Mouse (Mus musculus) MEL-GATA-1-ER (cell line): ENCODE measurements around the gene Clrn2.

Source experiments
- DNase-seq: peaks from one replicate; pipeline ENCODE4 v3.0.0-alpha.2; 2012; ENCODE audit warnings: low read depth; ENCODE audit errors: extremely low read depth

The Clrn2 gene

DNA sequence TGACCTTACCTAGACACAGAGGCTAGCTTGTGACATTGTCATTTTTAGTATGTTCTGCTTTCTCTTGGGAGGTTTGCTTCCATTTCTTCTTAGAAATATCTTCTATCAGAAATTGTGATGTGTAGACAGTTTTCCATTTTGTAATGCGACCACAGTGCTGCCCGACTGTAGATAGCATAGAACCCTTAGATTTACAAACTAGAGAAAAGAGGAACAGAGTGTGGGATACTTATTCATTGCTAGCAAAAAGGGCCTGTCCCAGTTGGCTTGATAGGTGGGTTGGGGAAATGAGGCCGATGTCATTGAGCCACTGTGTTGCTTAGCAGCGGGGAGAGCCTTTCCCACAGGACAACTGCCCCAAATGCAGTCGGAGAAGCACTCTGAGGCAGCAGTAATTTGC, 44.0 kb downstream of the Clrn2 start:
- peak; percentile 67 for DNase-seq

DNA sequence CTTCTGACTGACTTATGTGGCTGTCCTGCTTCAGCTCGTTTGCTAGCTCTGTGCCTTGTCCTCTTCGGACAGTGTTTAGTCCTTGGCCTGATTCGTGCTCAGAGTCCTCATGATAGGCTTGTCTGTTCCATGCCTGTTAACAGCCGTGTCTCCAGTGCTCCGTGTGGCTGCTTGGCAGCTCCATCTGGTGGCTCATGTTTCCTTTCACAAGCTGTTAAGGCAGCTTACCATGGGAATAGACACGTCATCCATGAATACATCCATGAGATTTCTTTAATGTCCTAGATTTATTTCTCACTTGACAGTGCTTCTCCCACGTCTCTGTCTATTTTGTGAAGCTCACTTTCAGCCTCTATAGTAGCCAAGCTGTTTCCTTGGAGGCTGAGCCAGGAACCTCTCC, 56.5 kb downstream of the Clrn2 start:
- DNase-seq: no peak

DNA sequence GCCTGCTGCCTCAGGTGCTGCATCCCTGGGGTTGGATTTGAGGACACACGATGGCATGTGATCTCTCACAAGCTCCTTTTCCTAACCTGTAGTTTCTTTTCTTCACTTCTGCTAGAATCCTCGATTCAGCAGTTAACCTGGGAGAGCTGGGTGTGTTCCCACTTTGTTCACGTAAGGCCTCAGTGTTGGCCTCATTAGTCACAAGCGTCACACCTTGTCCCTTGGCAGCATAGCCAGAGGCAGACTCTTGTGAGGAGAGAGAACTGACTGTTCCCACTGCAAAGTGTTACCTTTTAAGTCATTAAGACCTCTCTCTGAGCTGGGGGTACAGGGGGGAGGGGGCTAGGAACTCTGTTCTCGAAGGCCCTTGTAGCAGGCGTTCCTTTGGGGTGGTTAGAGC, 59.4 kb downstream of the Clrn2 start:
- no peak for DNase-seq

DNA sequence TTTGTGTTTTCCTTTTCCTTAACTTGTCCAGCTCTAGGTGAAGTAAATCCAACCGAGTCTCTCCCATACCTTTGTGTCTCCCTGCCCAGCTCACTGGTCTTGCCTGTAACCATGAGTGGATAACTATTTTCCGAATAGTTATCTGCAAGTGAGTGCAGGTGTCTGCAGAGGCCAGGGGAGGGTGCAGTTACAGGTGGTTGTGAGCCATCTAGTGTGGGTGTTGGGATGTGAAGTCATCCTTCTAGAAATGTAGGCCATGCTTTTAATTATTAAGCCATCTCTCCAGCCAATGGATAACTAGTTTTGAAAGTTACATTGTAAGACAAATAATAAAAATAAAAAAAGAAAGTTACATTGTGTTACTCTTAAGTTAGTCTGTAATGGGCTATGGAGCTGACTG, 60.0 kb downstream of the Clrn2 start:
- no peak for DNase-seq
